Mouse (Mus musculus) urinary bladder, postnatal 36 days (tissue): Measurements from ENCODE around the gene Dysf.

Experiments
- DNase-seq, 2 experiments: peaks; one replicate each; pipeline ENCODE4 v3.0.0; 2022; ENCODE audit warnings: low spot score in 2 of 2, mixed read lengths in 1 of 2

Dysf gene

DNA sequence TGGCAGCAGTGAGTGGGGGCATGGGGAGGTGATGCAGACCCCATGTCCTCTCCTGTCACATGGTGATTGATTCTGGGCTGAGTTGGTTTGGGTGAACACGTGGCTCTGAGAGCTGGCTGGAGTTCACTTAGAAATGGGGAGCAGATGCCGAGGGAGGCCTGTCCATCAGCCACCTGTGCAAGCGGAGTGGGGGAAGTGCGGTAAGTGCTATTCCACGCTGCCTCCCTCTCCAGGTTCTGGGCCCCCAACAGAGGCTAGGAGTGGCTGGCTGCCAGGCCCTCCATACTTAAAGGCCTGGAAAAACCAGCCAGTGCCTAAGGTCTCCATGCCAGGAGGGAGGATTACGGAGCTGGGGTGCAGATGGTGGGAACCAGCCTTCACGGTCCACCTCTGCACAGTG, 222.7 kb downstream of the Dysf start:
- DNase-seq = no peak

DNA sequence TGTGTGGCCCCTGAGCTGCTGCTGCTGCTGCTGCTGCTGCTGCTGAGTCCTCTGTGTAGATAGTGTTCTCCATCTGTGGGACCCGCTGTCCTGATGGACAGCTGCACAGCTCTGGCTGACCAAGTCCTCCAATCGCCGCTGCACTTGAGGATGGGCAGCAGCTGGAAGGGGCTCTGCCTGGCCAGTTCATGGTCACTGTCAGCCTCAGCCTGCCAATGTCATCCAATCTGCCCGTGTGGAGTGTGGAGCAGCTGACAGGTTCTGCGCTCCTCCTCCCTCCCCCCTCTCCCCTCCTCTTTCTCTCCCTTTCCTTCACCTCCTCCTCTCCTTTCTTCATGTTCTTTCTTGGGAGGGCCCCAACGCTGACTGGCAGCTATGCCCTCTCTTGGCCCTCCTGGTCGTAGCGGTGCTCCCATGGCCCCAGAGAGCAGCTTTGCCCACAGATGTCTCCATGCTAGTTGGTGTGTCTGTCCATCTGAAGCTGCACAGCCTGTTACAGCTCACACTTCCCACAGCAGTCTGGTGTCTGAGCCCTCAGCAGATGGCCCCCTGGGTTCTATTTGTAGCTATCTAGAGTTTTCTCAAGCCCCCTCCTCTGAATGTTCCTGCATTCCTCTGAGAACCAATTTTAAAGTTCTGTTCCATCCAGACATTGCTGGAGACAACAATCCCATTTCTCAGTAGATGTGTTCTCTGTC, 223.8 kb downstream of the Dysf start:
- DNase-seq = no peak

DNA sequence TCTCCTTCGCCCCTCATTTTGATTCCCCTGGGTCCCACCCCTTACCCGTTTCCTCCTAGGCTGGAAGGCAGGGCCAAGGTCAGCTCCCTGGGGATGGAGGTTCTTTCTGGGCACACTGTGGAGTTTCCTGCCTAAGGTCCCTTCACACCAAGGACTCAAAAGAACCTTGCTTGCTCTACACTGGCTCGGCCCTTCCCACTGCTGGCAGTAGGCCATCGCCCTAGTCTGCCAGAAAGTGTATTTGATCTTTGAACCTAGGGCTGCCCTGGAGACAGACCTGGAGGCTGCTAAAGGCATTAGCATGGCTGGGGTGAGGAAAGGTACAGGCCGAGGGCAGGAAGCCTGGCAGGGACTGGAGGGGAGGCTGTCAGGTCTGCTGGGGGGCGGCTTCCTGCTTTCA, 225.4 kb downstream of the Dysf start:
- DNase-seq = peak in 1 of 2 experiments; percentile 45

DNA sequence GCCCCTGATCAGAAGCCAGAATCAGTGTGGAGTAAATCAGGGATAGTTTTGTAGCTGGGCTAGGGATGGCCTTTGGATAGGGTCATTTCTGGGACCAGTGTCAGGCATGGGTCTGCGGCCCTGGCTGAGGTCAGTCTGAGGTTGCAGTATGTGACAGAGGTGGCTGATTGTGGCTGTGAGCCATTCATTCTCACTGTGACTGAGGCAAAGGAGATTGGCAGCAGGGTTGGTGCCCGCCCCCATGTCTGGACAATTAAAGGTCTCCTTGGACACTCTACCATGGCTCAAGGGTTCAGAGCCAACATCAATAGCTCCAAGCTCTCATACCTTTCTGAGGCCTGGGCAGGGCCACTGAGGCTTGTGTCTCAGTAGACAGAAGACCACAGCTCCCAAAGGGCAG, 227.0 kb downstream of the Dysf start:
- no peak for DNase-seq

DNA sequence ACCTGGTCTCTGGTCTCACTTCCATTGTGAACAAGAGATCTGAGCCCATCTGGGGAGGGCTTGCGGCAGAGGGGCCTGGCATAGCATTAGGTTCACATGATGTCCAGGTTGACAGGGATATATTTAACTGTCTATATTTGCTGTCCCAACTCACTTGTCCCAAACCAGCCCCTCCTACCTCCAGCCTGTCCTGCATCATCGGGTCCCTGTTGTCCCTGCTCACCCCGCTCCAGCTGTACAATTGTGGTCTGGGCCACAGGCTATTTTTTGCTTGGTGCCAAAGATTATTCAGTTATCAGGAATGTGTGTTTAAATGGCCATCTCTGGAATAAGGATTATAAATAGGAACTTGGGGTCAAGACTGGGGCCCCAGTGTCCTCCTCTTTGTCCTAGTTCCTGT, 235.0 kb downstream of the Dysf start:
- DNase-seq = no peak

DNA sequence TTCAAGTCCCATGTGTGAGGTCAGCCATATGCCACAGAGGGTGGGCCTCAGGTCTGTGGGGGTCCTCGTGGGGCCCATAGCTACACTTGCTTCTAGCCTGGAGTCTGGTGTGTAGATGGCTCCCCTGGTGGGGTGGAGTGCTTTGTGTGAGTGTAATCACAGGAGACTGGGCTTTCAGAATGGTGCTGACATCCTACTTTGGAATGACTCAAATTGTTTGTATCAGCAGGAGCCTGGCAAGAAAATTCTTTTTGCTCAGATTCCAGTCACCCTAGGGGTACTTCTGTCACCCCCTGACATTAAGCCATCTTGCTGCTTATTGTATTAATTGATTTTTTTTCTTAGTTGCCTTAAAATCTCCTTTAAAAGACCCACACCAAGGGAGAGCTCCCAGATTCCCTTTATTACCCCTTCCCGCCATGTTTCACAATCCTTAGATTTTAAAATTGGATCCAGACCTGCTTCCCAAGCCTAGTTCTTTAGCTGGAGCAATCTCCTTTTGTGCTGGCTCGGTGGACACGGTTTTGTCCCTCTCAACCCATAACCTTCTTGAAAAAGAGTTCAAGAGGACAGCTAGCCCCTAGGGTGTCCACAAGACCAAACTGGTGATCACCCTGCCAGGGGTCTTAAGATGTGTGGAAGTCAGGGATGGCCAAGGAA, 237.8 kb downstream of the Dysf start:
- DNase-seq = no peak

DNA sequence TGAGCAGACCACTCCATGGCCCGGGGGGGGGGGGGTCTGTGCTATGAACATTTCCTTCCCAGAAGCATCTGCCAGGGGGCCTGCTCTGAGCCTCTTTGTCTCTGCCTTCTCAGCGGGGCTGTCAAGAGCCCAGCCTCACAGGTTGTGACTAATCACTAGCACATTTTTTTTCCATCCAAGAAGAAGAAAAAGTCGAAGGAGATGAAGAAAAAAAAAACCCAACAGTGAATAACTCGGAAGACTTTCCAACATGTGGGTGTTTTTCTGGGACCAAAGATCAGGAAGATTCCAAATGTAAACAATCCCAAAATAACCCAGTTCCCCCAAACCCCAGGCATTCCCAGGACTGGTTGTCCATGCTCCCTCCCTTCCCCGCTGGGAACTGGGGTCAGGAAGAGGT, 238.6 kb downstream of the Dysf start:
- no peak for DNase-seq
